ENCODE assay signal across 8 mouse cellular contexts in genomic region chr3:88200161-88200971, GRCm38 (mm10). TPM values are rescaled to one million over a fixed set of nuclear protein-coding genes. Genes with fewer than 3 reads are reported as not detected.
DNase-seq lines count a peak whose midpoint lies in the region; ATAC-seq and TF ChIP-seq lines count a peak whose summit lies in the region.
"Had no signal": no experiment of that assay in that cellular context is flagged by ENCODE, and none has a peak within 500 bp of the region (broad histone marks: within the 10 kb centered on the region; RNA-seq: fewer than 3 reads in every experiment).

No protein-coding gene starts in this region.

- peak overlapping the region; percentile 96 for H3K4me2 ChIP-seq in forebrain, embryonic 15.5 days (replicated peaks)
- peak overlapping the region; percentile 36; the same call in 1 of the 2 replicates for H3K4me2 ChIP-seq in liver, embryonic 14.5 days (ENCODE audit: low read depth)

- peak overlapping the region; percentile 99 for H3K27ac ChIP-seq in forebrain, embryonic 15.5 days (replicated peaks)
- H3K27ac ChIP-seq in liver, embryonic 14.5 days, result no peak overlapping the region

- H3K36me3 ChIP-seq in forebrain, embryonic 15.5 days, result no peaks in the 10 kb centered on the region
- H3K36me3 ChIP-seq in liver, embryonic 14.5 days (replicated peaks; ENCODE audit: control insufficient read depth, insufficient read depth, low read depth), result no peaks in the 10 kb centered on the region

- no peak for TF ChIP-seq CTCF in liver, embryonic 14.5 days (IDR thresholded peaks at IDR 0.05; ENCODE audit: low read depth)

- H3K9ac ChIP-seq in forebrain, embryonic 15.5 days (replicated peaks), result peak overlapping the region; percentile 93
- no peak overlapping the region for H3K9ac ChIP-seq in liver, embryonic 14.5 days (replicated peaks)

- peak overlapping the region; percentile 54 for H3K4me3 ChIP-seq in forebrain, embryonic 15.5 days
- H3K4me3 ChIP-seq in liver, embryonic 14.5 days (ENCODE audit: insufficient read depth in 1 of 2, low read depth in 2 of 2, low read length in 2 of 2), result peak overlapping the region in 1 of 2 experiments; percentile 16; a peak in 1 of 4 replicates

- peaks cover 84% of the 10 kb centered on the region for H3K4me1 ChIP-seq in forebrain, embryonic 15.5 days
- no peaks in the 10 kb centered on the region for H3K4me1 ChIP-seq in liver, embryonic 14.5 days (replicated peaks; ENCODE audit: control insufficient read depth in 2 of 2, insufficient read depth in 2 of 2, low read length in 1 of 2)

- H3K9me3 ChIP-seq in forebrain, embryonic 15.5 days, result no peaks in the 10 kb centered on the region
- H3K9me3 ChIP-seq in liver, embryonic 14.5 days (ENCODE audit: control insufficient read depth, low read length), result no peaks in the 10 kb centered on the region

- TF ChIP-seq EP300 in liver, embryonic 14.5 days (IDR thresholded peaks at IDR 0.05; ENCODE audit: low read depth), result no peak

- no peak for ATAC-seq in forebrain, embryonic 15.5 days (replicated peaks)
- no peak for ATAC-seq in liver, embryonic 14.5 days (ENCODE audit: insufficient read depth)

- no peaks in the 10 kb centered on the region for H3K27me3 ChIP-seq in forebrain, embryonic 15.5 days
- H3K27me3 ChIP-seq in liver, embryonic 14.5 days (ENCODE audit: control insufficient read depth, insufficient read depth, low read length), result peaks cover 86% of the 10 kb centered on the region

- peak; percentile 59 to 66 for DNase-seq in layer of hippocampus, postnatal 36 days
- no peak for DNase-seq in layer of hippocampus, adult 9-11 months
- DNase-seq in cerebellum, postnatal 10 days, result peak; percentile 63 to 76
- DNase-seq in liver, embryonic 14.5 days (ENCODE audit: low read depth in 3 of 3, low spot score in 3 of 3), result no peak
- no peak for DNase-seq in ovary, postnatal 14 days (ENCODE audit: low spot score)
- DNase-seq in adrenal gland, adult 8-10 months, result no peak

- 1% methylated on average over 61 of the region's 61 CpGs for WGBS in forebrain, embryonic 15.5 days
- under 1% methylated on average over 61 of the region's 61 CpGs for WGBS in liver, embryonic 14.5 days (ENCODE audit: insufficient replicate concordance)

RNA-seq across cellular contexts. Expression of gene Rhbg, which starts 54.1 kb away (rescaled TPM):
- total RNA-seq in layer of hippocampus, postnatal 36 days (2021), result not detected
- 0.10 and 0.14 TPM in 2 replicates for polyA plus RNA-seq in forebrain, embryonic 15.5 days (2015; fragmentation: Nextera tagmentation; extraction: Ambion mirVana)
- 5.6 and 7.8 TPM in 2 replicates for polyA plus RNA-seq in liver, embryonic 14.5 days (2012; rRNA removed)
- polyA plus RNA-seq in liver, embryonic 14.5 days (2014; fragmentation: Nextera tagmentation; extraction: Ambion mirVana), result 7.6 and 8.0 TPM in 2 replicates
- total RNA-seq in adrenal gland, adult 8-10 months (2022), result 10 to 100 TPM; 12.0 to 27.5 (median 17.3) TPM
- total RNA-seq: left cerebral cortex, postnatal 25 days had no signal

RNA-seq across cellular contexts. Expression of gene Mef2d, which starts 58.2 kb away (rescaled TPM):
- total RNA-seq in layer of hippocampus, postnatal 36 days (2021), result 100 to 1,000 TPM; 191 to 207 TPM
- 20.1 and 21.3 TPM in 2 replicates for polyA plus RNA-seq in forebrain, embryonic 15.5 days (2015; fragmentation: Nextera tagmentation; extraction: Ambion mirVana)
- polyA plus RNA-seq in liver, embryonic 14.5 days (2012; rRNA removed), result 10.3 and 11.1 TPM in 2 replicates
- 6.4 and 7.5 TPM in 2 replicates for polyA plus RNA-seq in liver, embryonic 14.5 days (2014; fragmentation: Nextera tagmentation; extraction: Ambion mirVana)
- total RNA-seq in adrenal gland, adult 8-10 months (2022), result 100 to 1,000 TPM in 1 of 4 experiments, 10 to 100 TPM in 3; 82.0 to 111 (median 89.0) TPM

Comparison
In these comparisons a context has a peak if more than half of its experiments do, and no peak if none do; other contexts are left out.
1. DNase-seq: peak in layer of hippocampus, postnatal 36 days (2 of 2) and cerebellum, postnatal 10 days (2 of 2); none in layer of hippocampus, adult 9-11 months (single experiment), liver, embryonic 14.5 days (0 of 3), ovary, postnatal 14 days (single experiment) and adrenal gland, adult 8-10 months (single experiment).
2. RNA of gene Rhbg, which starts 54.1 kb away (total RNA-seq): 12.0 to 27.5 TPM in adrenal gland, adult 8-10 months; not detected in layer of hippocampus, postnatal 36 days; every median in the first group is over 10 times any median in the second.